Mouse (Mus musculus): ENCODE measurements at regions not wholly inside any gene's neighbourhood (a gene's known extent, or its start where the extent isn't known, plus 50 kb on each side); places are given as distances from the start of the nearest gene placed in this dataset.

DNA sequence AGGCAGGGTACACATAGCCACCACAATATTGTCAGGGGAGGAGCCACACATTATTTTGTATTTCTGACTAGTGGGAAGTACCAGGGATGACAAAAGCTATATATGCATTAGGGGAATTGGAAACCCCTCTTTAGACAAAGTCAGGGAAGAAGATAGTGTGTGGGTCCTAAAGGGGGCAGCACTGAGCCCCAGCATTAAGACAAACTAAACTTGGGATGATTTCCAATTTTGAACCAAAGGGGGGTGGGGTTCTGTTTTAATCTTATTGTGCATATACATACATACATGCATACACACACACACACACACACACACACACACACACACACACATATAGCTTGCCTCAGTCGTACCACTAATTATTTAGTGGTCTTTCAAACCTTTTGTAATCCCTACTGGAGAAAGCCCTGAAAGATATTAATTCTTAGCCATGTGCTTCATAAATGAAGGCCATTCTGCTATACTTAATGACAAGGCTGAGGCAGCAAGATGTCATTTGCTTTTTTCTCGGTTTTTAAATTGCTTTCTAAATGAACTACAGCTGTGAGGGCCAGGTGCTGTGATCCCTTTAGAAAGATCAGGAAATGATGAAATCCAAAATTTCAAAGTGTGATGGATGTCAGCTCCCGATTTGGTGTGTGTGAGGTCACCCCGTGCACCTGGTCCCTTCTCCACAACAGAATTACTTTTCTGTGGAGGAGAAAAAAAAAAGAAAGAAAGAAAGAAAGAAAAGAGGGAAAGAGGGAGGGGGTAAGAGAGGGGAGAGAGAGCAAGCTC, 523.5 kb downstream of the Rnf144a start:
- Histone ChIP-seq H3K36me3 (replicated peaks; ENCODE audit: low read length) (no peaks in the 10 kb centered on the region), H3K4me3 (replicated peaks) (no peak overlapping the region), H3K4me1 (no peaks in the 10 kb centered on the region), H3K9me3 (no peaks in the 10 kb centered on the region; the same call in 1 of the 2 replicates), H3K27me3 (replicated peaks) (no peaks in the 10 kb centered on the region)
- TF ChIP-seq GATA1 (IDR thresholded peaks at IDR 0.05; ENCODE audit: borderline replicate concordance, low read length) (no peak), FLI1 (IDR thresholded peaks at IDR 0.05; ENCODE audit: low read length) (no peak)

DNA sequence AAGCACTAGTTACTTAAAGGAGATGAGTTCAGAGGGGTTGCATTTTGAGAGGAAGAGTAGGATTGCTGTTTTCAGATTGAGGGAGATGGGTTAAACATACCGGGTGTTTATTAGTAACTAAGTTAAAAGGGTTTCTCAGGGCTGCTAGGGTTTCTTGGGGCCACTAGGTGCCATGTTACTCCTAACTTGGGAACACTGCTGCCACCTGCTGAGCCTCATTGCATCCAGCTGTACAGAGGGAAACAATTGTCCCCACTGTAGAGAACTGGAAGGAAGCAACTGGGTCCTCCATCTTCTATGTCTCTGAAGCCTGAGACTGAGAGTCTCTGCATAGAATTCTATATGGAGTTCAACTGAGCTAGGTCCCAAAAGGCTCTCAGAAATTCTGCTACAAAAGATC, 524.3 kb downstream of the Rnf144a start:
- H3K36me3 ChIP-seq (replicated peaks; ENCODE audit: low read length): no peaks in the 10 kb centered on the region
- no peaks in the 10 kb centered on the region for H3K4me1 ChIP-seq
- TF ChIP-seq FLI1 (IDR thresholded peaks at IDR 0.05; ENCODE audit: low read length) (no peak), GATA1 (IDR thresholded peaks at IDR 0.05; ENCODE audit: borderline replicate concordance, low read length) (no peak)
- H3K4me3 ChIP-seq (replicated peaks): no peak overlapping the region
- H3K9me3 ChIP-seq: no peaks in the 10 kb centered on the region; the same call in 1 of the 2 replicates
- H3K27me3 ChIP-seq (replicated peaks): no peaks in the 10 kb centered on the region

DNA sequence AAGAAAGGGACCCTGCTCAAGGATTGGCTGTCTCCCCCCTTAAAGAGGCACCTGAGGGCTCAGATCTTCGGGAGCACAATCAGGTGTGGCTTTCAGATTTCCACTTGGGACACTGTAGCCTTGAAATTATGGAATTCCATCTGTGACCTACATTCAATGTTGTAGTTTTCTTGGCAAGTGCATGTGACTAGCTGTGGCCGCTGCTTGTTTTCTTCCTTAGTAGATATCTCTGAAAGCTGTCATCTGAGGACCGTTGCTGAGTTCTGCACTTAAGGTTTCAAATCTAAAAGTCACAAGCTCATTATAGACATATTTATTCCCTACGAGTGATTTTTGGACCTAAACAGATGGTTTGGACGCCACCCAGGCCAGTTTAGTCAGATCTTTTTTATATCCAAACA, 531.3 kb downstream of the Rnf144a start:
- H3K4me1 ChIP-seq: no peaks in the 10 kb centered on the region
- no peaks in the 10 kb centered on the region for H3K27me3 ChIP-seq (replicated peaks)
- no peak for TF ChIP-seq GATA1 (IDR thresholded peaks at IDR 0.05; ENCODE audit: borderline replicate concordance, low read length)
- no peak for TF ChIP-seq FLI1 (IDR thresholded peaks at IDR 0.05; ENCODE audit: low read length)
- H3K36me3 ChIP-seq (replicated peaks; ENCODE audit: low read length): no peaks in the 10 kb centered on the region
- no peaks in the 10 kb centered on the region for H3K9me3 ChIP-seq
- no peak overlapping the region for H3K4me3 ChIP-seq (replicated peaks)

DNA sequence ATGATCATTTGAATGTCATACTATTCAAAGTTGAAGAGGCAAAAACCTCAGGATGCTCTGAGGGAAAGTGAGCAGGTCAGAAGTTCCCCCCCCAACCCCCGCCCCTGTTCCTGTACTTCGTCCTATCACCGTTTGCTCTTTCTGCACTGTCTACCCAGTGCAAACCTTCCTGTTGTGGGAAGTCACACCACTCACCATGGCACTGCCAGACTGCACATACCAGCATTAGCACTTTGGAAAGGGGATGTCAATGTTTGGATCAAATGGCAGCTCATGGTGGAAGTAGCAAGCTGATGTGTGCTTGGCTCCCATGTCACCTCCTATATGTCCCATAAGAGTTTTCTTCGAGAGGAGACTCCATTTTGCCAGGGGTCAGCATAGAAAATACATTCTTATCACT, 543.2 kb downstream of the Rnf144a start:
- Histone ChIP-seq H3K9me3 (no peaks in the 10 kb centered on the region), H3K4me1 (no peaks in the 10 kb centered on the region), H3K36me3 (replicated peaks; ENCODE audit: low read length) (no peaks in the 10 kb centered on the region), H3K4me3 (replicated peaks) (no peak overlapping the region), H3K27me3 (replicated peaks) (no peaks in the 10 kb centered on the region)
- TF ChIP-seq GATA1 (IDR thresholded peaks at IDR 0.05; ENCODE audit: borderline replicate concordance, low read length): no peak
- TF ChIP-seq FLI1 (IDR thresholded peaks at IDR 0.05; ENCODE audit: low read length): no peak

- Histone ChIP-seq H3K4me3 (replicated peaks) (no peak overlapping the region), H3K36me3 (replicated peaks; ENCODE audit: low read length) (no peaks in the 10 kb centered on the region), H3K4me1 (no peaks in the 10 kb centered on the region), H3K9me3 (no peaks in the 10 kb centered on the region), H3K27me3 (replicated peaks) (no peaks in the 10 kb centered on the region)
- no peak for TF ChIP-seq FLI1 (IDR thresholded peaks at IDR 0.05; ENCODE audit: low read length)
- TF ChIP-seq GATA1 (IDR thresholded peaks at IDR 0.05; ENCODE audit: borderline replicate concordance, low read length): no peak
Measured at GRCm38 (mm10) chr12:25871001-25871461, 544.0 kb downstream of the Rnf144a start.

DNA sequence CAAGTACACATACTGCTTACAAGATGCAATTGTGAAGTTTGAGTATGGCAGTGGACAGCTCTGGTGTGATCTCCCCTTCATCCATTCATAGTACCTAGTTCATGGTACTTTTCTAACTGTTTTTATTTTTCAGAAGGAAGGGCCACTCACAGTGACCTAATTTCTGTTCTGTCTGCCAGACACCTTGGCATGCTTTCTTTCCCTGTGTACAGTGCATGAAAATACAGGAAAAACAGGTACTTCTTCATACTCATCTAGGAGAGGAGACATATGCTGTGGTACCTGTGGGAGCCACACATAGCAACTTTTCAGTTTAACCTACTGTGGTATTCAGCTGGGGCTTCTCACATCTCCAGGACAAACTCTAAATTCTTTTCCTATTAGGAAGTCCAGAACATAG, 545.2 kb downstream of the Rnf144a start:
- Histone ChIP-seq H3K9me3 (no peaks in the 10 kb centered on the region), H3K4me1 (no peaks in the 10 kb centered on the region), H3K36me3 (replicated peaks; ENCODE audit: low read length) (no peaks in the 10 kb centered on the region), H3K4me3 (replicated peaks) (no peak overlapping the region), H3K27me3 (replicated peaks) (no peaks in the 10 kb centered on the region)
- no peak for TF ChIP-seq FLI1 (IDR thresholded peaks at IDR 0.05; ENCODE audit: low read length)
- no peak for TF ChIP-seq GATA1 (IDR thresholded peaks at IDR 0.05; ENCODE audit: borderline replicate concordance, low read length)

DNA sequence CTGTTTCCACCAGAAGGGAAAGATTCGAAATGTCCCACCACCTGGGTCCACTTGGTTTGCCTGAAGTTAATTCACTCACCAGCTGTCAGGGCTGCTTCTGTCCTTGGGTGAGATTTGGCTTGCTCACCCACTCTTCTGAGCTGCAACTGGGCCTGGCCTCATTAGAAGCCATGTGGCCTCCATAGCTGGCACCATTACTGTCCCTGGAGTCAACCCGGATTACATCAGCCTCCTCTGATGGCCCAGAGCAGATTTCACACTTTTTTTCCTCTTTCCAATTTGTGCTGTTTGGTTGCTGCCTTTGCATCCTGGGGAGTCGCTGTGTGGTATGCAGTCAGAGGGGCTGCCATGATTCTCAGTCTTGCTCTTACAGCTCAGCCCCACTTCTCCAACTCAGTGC, 550.0 kb downstream of the Rnf144a start:
- Histone ChIP-seq H3K36me3 (replicated peaks; ENCODE audit: low read length) (no peaks in the 10 kb centered on the region), H3K9me3 (no peaks in the 10 kb centered on the region), H3K4me3 (replicated peaks) (no peak overlapping the region), H3K4me1 (no peaks in the 10 kb centered on the region), H3K27me3 (replicated peaks) (no peaks in the 10 kb centered on the region)
- TF ChIP-seq GATA1 (IDR thresholded peaks at IDR 0.05; ENCODE audit: borderline replicate concordance, low read length): no peak
- no peak for TF ChIP-seq FLI1 (IDR thresholded peaks at IDR 0.05; ENCODE audit: low read length)

DNA sequence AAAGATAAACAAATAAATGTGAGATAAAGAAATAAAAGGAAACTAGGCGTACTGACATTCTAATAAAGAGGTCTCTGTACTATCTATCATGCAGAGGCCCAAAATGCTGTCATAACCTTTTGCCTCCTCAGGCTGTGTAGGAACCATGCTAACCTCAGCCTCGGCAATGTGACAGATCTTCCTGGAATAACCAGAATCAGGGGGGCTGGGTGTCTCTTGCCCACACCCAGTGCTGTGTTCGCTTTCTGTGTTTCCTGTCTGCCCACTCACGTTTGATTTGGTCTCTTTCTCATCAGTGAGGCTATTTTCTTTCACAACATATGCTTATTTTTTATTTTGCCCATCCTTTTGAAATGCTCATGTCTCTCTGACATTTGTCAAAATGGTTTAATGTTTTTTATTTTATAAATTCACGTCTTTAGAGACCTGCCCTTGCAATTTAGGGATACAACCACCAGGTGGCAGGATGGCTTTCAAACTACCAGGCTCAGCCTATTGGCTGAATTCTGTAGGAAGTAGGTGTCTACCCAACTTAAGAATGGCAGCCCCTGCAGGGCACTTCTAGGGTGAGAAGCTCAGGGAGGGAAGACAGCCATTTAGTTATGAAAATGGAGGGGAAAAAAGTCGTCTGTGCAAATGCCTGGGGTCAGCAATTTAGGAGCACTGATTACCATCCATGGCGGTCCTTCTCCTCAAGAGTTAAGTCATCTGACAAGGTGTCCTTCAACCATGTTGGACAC, 550.8 kb downstream of the Rnf144a start:
- Histone ChIP-seq H3K9me3 (no peaks in the 10 kb centered on the region), H3K4me3 (replicated peaks) (no peak overlapping the region)
- TF ChIP-seq FLI1 (IDR thresholded peaks at IDR 0.05; ENCODE audit: low read length) (no peak), GATA1 (IDR thresholded peaks at IDR 0.05; ENCODE audit: borderline replicate concordance, low read length) (no peak)

GRCm38 (mm10) chr12:25861100-25861499, 554.0 kb downstream of the Rnf144a start:
- H3K4me3 ChIP-seq (replicated peaks): no peak overlapping the region
- TF ChIP-seq FLI1 (IDR thresholded peaks at IDR 0.05; ENCODE audit: low read length): no peak
- TF ChIP-seq GATA1 (IDR thresholded peaks at IDR 0.05; ENCODE audit: borderline replicate concordance, low read length): no peak
- H3K27me3 ChIP-seq (replicated peaks): no peaks in the 10 kb centered on the region

More for the DNA sequence above, 550.8 kb downstream of the Rnf144a start:
- no peaks in the 10 kb centered on the region for H3K4me1 ChIP-seq
- H3K36me3 ChIP-seq (replicated peaks; ENCODE audit: low read length): no peaks in the 10 kb centered on the region
- no peaks in the 10 kb centered on the region for H3K27me3 ChIP-seq (replicated peaks)

DNA sequence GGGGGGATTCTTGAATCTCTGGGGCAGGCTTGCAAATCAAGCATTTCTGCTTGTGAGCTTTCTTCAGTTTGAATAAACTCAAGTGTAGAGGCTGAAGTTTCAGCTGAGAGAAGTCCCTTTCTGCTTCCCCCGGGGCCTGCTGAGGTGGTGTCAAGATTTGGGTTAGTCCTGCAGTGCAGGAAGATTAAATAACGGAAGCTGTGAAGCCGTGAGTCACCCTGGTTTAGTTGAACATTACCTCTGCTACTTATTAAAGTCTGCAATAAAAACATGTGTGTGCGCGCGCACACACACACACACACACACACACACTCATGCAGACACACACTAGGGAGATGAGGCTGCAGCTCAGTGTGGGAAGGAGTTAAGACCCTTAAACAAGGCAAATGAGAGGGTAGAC, 556.7 kb downstream of the Rnf144a start:
- TF ChIP-seq FLI1 (IDR thresholded peaks at IDR 0.05; ENCODE audit: low read length) (no peak), GATA1 (IDR thresholded peaks at IDR 0.05; ENCODE audit: borderline replicate concordance, low read length) (no peak)
- H3K9me3 ChIP-seq: no peaks in the 10 kb centered on the region
- no peaks in the 10 kb centered on the region for H3K27me3 ChIP-seq (replicated peaks)
- no peaks in the 10 kb centered on the region for H3K4me1 ChIP-seq
- no peak overlapping the region for H3K4me3 ChIP-seq (replicated peaks)
- no peaks in the 10 kb centered on the region for H3K36me3 ChIP-seq (replicated peaks; ENCODE audit: low read length)

More at GRCm38 (mm10) chr12:25861100-25861499, 554.0 kb downstream of the Rnf144a start:
- H3K9me3 ChIP-seq: no peaks in the 10 kb centered on the region
- H3K4me1 ChIP-seq: no peaks in the 10 kb centered on the region
- H3K36me3 ChIP-seq (replicated peaks; ENCODE audit: low read length): no peaks in the 10 kb centered on the region

Measured in megakaryocyte, embryonic 14.5 days (primary cell).